ENCODE assay signal across 10 mouse cellular contexts in genomic region chr1:78811975-78812490, GRCm38 (mm10). TPM values are rescaled to one million over a fixed set of nuclear protein-coding genes. Genes with fewer than 3 reads are reported as not detected.
DNase-seq lines count a peak whose midpoint lies in the region; ATAC-seq and TF ChIP-seq lines count a peak whose summit lies in the region.
"Had no signal": no experiment of that assay in that cellular context is flagged by ENCODE, and none has a peak within 500 bp of the region (broad histone marks: within the 10 kb centered on the region; RNA-seq: fewer than 3 reads in every experiment).

No protein-coding gene starts in this region.

- TF ChIP-seq CTCF in kidney, adult 2 months (conservative IDR thresholded peaks at IDR 0.05; ENCODE audit: insufficient read depth, insufficient read length, low read depth, low read length): no peak

- 25% methylated on average over 10 of the region's 10 CpGs for WGBS in kidney, adult 2 months
- 40% methylated on average over 10 of the region's 10 CpGs for WGBS in kidney, embryonic 16.5 days

- H3K36me3 ChIP-seq in kidney, adult 2 months (ENCODE audit: control insufficient read depth, insufficient read depth, low read length): no peaks in the 10 kb centered on the region
- no peaks in the 10 kb centered on the region for H3K36me3 ChIP-seq in kidney, embryonic 16.5 days (ENCODE audit: insufficient read depth, low read length)

- H3K4me3 ChIP-seq in kidney, adult 2 months (ENCODE audit: insufficient read depth, low read depth, low read length): no peak overlapping the region
- H3K4me3 ChIP-seq in kidney, embryonic 16.5 days (ENCODE audit: low read length): no peak overlapping the region
- no peak overlapping the region for H3K4me3 ChIP-seq in brown adipose tissue, adult 24 weeks (ENCODE audit: insufficient read depth, low read depth, low read length)

- H3K9ac ChIP-seq in kidney, embryonic 16.5 days (replicated peaks; ENCODE audit: low read length): no peak overlapping the region

- H3K27ac ChIP-seq in kidney, adult 2 months (ENCODE audit: insufficient read depth, low read depth, low read length): peak overlapping the region; percentile 47; the same call in 1 of the 2 replicates
- no peak overlapping the region for H3K27ac ChIP-seq in kidney, embryonic 16.5 days (ENCODE audit: low read length)
- 0 out of 2 replicates have a peak overlapping the region, but pooled peaks have one; percentile 10 for H3K27ac ChIP-seq in brown adipose tissue, adult 24 weeks (replicated peaks; ENCODE audit: low read depth, low read length)
- H3K27ac ChIP-seq: macrophage had no signal

- H3K27me3 ChIP-seq in kidney, adult 2 months (replicated peaks; ENCODE audit: control insufficient read depth, insufficient read depth, low read length): no peaks in the 10 kb centered on the region
- no peaks in the 10 kb centered on the region for H3K27me3 ChIP-seq in kidney, embryonic 16.5 days (ENCODE audit: insufficient read depth, low read length)

- ATAC-seq in kidney, embryonic 16.5 days (ENCODE audit: low FRiP score, low TSS enrichment): no peak

- no peak for TF ChIP-seq POLR2A in kidney, adult 2 months (IDR thresholded peaks at IDR 0.05; ENCODE audit: low read depth, low read length)

- peaks cover 8% of the 10 kb centered on the region; the same call in 1 of the 2 replicates for H3K4me1 ChIP-seq in kidney, adult 2 months (ENCODE audit: control insufficient read depth, insufficient read depth, low read length)
- H3K4me1 ChIP-seq in kidney, embryonic 16.5 days (ENCODE audit: insufficient read depth, low read length): peaks cover 14% of the 10 kb centered on the region; the same call in 1 of the 2 replicates
- H3K4me1 ChIP-seq in brown adipose tissue, adult 24 weeks (ENCODE audit: control insufficient read depth, insufficient read depth, insufficient read length, low read length): no peaks in the 10 kb centered on the region

- no peaks in the 10 kb centered on the region for H3K9me3 ChIP-seq in kidney, embryonic 16.5 days (ENCODE audit: low read length)

- peak; percentile 3 for DNase-seq in embryo, embryonic 10 days (ENCODE audit: low spot score)
- DNase-seq in embryo, embryonic 10.5 days (ENCODE audit: low spot score): no peak
- DNase-seq in kidney, adult 2 months: peak; percentile 58
- DNase-seq in 3134 (ENCODE audit: extremely low read depth, insufficient read length, low spot score): peak; percentile 56
- no peak for DNase-seq in right cerebral cortex, postnatal 36 days (ENCODE audit: low spot score in 2 of 2)
- DNase-seq in right cerebral cortex, adult 18-20 months: no peak
- DNase-seq: embryo, embryonic 11 days had no signal

- no peak overlapping the region for H3K4me2 ChIP-seq in kidney, embryonic 16.5 days (replicated peaks; ENCODE audit: low read depth, low read length)

RNA-seq across cellular contexts. Expression of gene Kcne4, which starts 4.5 kb away (rescaled TPM):
- polyA plus RNA-seq in kidney, adult 2 months (2012; rRNA removed): 2.2 and 2.4 TPM in 2 replicates
- polyA plus RNA-seq in kidney, embryonic 16.5 days (2015; fragmentation: Nextera tagmentation; extraction: Ambion mirVana): 9.8 and 10.6 TPM in 2 replicates
- polyA plus RNA-seq in brown adipose tissue, adult 24 weeks (2012; ENCODE audit: insufficient read depth, insufficient read length, missing spikeins): 0.63 and 0.75 TPM in 2 replicates
- polyA plus RNA-seq: macrophage had no signal

Comparison
In these comparisons a context has a peak if more than half of its experiments do, and no peak if none do; other contexts are left out.
1. DNase-seq: peak in embryo, embryonic 10 days (single experiment), kidney, adult 2 months (single experiment) and 3134 (single experiment); none in embryo, embryonic 10.5 days (single experiment), right cerebral cortex, postnatal 36 days (0 of 2) and right cerebral cortex, adult 18-20 months (single experiment).